Mouse (Mus musculus) stomach, postnatal 0 days (tissue): ENCODE results near the gene Sele. TPM values are rescaled to one million over a fixed set of nuclear protein-coding genes. Genes with fewer than 3 reads are reported as not detected.

Source experiments
- ATAC-seq: fragments of 200-750 bp; cut with Nextera tagmentation; 2 replicates; pipeline ENCODE4 v1.8.0; 2017; ENCODE audit not compliant: low FRiP score, low TSS enrichment
- DNase-seq: peaks from one replicate; pipeline ENCODE4 v3.0.0-alpha.2; 2016; ENCODE audit warnings: low spot score
- H3K27ac ChIP-seq: fragments of 300-500 bp; sonication (generic); replicated peaks from 2 replicates; pipeline ENCODE4 v1.5.1; 2014; ENCODE audit warnings: mild to moderate bottlenecking, control low read depth
- H3K27me3 ChIP-seq: fragments of 300-500 bp; sonication (generic); 2 replicates; pipeline ENCODE4 v1.6.1; 2014; ENCODE audit warnings: low read length; ENCODE audit not compliant: control insufficient read depth, insufficient read depth
- H3K36me3 ChIP-seq: fragments of 300-500 bp; sonication (generic); 2 replicates; pipeline ENCODE4 v1.6.1; 2014; ENCODE audit warnings: low read length, mixed read lengths; ENCODE audit not compliant: control insufficient read depth, insufficient read depth
- H3K4me1 ChIP-seq: fragments of 300-500 bp; sonication (generic); replicated peaks from 2 replicates; pipeline ENCODE4 v1.6.1; 2014; ENCODE audit warnings: antibody characterized with exemption; ENCODE audit not compliant: control insufficient read depth, insufficient read depth
- H3K4me2 ChIP-seq: fragments of 300-500 bp; sonication (generic); replicated peaks from 2 replicates; pipeline ENCODE4 v1.6.1; 2014; ENCODE audit warnings: low read depth, mild to moderate bottlenecking, control low read depth, moderate library complexity
- H3K4me3 ChIP-seq: fragments of 300-500 bp; sonication (generic); 2 replicates; pipeline ENCODE4 v1.5.1; 2014; ENCODE audit warnings: low read depth, low read length, control low read depth
- H3K9ac ChIP-seq: fragments of 300-500 bp; sonication (generic); 2 replicates; pipeline ENCODE4 v1.6.1; 2014; ENCODE audit warnings: mild to moderate bottlenecking, low read length, control low read depth, mixed read lengths
- H3K9me3 ChIP-seq: fragments of 300-500 bp; sonication (generic); 2 replicates; pipeline ENCODE4 v1.6.1; 2016; ENCODE audit warnings: low read length; ENCODE audit not compliant: control insufficient read depth
- CTCF ChIP-seq: IDR thresholded peaks from 2 replicates; pipeline ENCODE4 v1.5.1; 2016; ENCODE audit warnings: antibody characterized with exemption, low read depth, mild to moderate bottlenecking, moderate library complexity
- EP300 ChIP-seq: optimal IDR thresholded peaks from 2 replicates; pipeline ENCODE3; 2016; ENCODE audit warnings: antibody characterized with exemption
- WGBS: fragments of 180-500 bp; shearing (Covaris S2); extraction: QIAGEN DNeasy Blood & Tissue Kit; methylation state at CpG from one replicate; pipeline ENCODE4 v1.1.7; 2014; 5-methylcytosine and 5-hydroxymethylcytosine counted together
- polyA plus RNA-seq: library from polyadenylated mRNA; unstranded; fragments of >200 nt; fragmentation: Nextera tagmentation; extraction: Ambion mirVana; gene quantifications from 2 replicates; pipeline ENCODE4 v1.2.1, GENCODE M21; 2015

Sele gene
- polyA plus RNA-seq, 1 experiment from 2014 or later, result 0.04 TPM

DNA sequence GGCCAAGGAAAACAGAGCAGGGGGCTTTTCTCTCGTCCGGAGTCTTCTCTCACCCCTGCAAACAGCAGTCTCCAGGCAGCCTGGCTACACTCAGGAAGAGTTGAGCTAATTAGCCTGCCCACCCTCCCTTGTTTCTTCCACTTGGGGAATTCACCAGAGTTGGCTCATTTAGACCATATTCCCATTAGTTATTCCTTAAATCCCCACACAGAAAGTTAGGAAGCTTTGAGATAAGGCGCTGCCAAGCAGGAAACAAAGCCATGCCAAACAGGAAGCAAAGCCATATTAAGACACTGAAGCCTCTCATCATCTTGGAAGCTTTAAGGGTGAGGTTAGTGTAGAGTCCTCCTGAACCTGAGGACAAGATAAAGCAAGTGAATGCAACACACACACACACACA lies 4.5 kb upstream of the Sele start:
- Histone ChIP-seq H3K4me2 (no peak overlapping the region), H3K27me3 (no peaks in the 10 kb centered on the region), H3K27ac (no peak overlapping the region), H3K36me3 (no peaks in the 10 kb centered on the region), H3K4me1 (no peaks in the 10 kb centered on the region), H3K9me3 (no peaks in the 10 kb centered on the region), H3K4me3 (no peak overlapping the region), H3K9ac (no peak overlapping the region)
- 57% methylated on average over 3 of the region's 3 CpGs for WGBS
- DNase-seq, result no peak
- no peak for ATAC-seq
- TF ChIP-seq EP300 (no peak), CTCF (no peak)

DNA sequence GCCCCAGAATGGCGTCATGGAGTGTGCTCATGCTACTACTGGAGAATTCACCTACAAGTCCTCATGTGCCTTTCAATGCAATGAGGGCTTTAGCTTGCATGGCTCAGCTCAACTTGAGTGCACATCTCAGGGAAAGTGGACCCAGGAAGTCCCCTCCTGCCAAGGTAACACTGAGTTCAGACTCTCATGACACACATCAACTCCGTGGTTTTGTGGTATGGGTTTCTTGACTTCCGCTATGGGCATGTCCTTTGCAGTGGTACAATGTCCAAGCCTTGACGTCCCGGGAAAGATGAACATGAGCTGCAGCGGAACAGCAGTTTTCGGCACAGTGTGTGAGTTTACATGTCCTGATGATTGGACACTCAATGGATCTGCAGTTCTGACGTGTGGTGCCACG lies 5.5 kb downstream of the Sele start:
- Histone ChIP-seq H3K4me1 (no peaks in the 10 kb centered on the region), H3K36me3 (no peaks in the 10 kb centered on the region), H3K27me3 (no peaks in the 10 kb centered on the region), H3K9me3 (no peaks in the 10 kb centered on the region), H3K4me2 (no peak overlapping the region), H3K27ac (no peak overlapping the region), H3K4me3 (no peak overlapping the region), H3K9ac (no peak overlapping the region)
- DNase-seq (no peak), ATAC-seq (no peak)
- WGBS, result 93% methylated on average over 9 of the region's 9 CpGs
- TF ChIP-seq CTCF (no peak), EP300 (no peak)

DNA sequence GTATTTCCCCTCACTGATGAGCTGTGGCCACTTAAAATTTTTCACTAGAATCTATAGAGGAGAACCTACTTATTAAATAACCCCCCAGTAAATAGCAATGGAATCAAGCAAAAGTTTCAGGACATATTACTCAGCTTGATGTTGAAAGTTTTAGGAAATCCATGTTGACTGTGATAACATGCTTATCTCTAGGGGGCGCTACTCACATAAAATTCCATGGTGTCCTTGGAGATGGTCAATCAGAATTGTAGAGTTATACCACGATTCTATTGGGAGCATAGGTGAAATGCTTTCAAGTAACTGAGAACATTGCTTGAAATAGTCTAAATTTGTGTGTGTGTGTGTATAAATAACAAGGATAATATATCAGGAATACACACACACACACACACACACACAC lies 6.8 kb downstream of the Sele start:
- H3K4me3 ChIP-seq, result no peak overlapping the region
- H3K36me3 ChIP-seq, result no peaks in the 10 kb centered on the region
- H3K9ac ChIP-seq, result no peak overlapping the region
- no peaks in the 10 kb centered on the region for H3K27me3 ChIP-seq
- ATAC-seq (no peak), DNase-seq (no peak)
- WGBS, result 46% methylated on average over 2 of the region's 2 CpGs
- H3K9me3 ChIP-seq, result no peaks in the 10 kb centered on the region
- H3K27ac ChIP-seq, result no peak overlapping the region
- TF ChIP-seq CTCF (peak; percentile 40), EP300 (no peak)
- H3K4me2 ChIP-seq, result no peak overlapping the region
- H3K4me1 ChIP-seq, result no peaks in the 10 kb centered on the region

DNA sequence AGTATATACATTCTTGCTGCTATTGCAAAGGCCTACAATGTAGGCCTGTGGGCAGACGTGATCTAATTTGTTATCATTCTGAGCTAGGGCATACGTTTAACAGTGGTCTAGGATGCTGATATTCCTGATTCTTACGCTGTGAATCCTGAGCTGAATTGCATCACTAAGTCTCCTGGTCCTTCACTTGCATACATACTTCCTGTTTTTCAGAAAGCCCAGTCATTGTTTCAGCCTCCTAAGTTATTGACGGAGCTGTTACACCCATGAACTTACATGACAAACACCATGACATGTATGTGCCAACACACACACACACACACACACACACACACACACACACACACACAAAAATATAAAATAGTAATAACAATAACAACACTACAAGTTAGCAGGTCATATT lies 12.0 kb downstream of the Sele start:
- no peaks in the 10 kb centered on the region for H3K9me3 ChIP-seq
- WGBS, result 86% methylated on average over 4 of the region's 4 CpGs

DNA sequence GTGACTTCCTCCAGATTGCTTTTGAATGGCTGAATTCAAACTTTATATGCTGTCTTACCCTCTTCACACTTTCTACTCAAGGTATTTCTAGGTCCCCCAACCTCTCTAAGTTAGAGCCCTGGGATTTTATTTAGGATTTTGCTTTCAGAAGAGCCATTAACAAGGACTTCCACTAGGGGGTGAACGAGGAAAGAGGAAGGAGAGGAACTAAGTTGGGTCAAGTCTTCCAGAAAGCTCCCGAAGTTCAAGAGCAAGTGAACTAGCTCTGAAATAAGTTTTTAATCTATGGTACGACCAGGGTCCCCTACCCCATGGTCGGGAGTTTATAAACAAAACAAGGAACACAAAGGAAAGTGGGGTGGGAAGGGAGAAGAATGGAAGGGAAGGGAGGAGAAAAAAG lies 13.2 kb downstream of the Sele start:
- DNase-seq, result no peak
- Histone ChIP-seq H3K9me3 (no peaks in the 10 kb centered on the region), H3K9ac (no peak overlapping the region), H3K4me1 (no peaks in the 10 kb centered on the region), H3K4me2 (no peak overlapping the region), H3K4me3 (no peak overlapping the region), H3K36me3 (no peaks in the 10 kb centered on the region), H3K27me3 (no peaks in the 10 kb centered on the region), H3K27ac (no peak overlapping the region)
- TF ChIP-seq CTCF (peak; percentile 78), EP300 (no peak)
- 26% methylated on average over 4 of the region's 4 CpGs for WGBS
- ATAC-seq, result no peak

More for the DNA sequence above, 12.0 kb downstream of the Sele start:
- H3K4me2 ChIP-seq, result no peak overlapping the region
- ATAC-seq, result no peak
- no peak for DNase-seq
- TF ChIP-seq CTCF, result no peak
- no peak for TF ChIP-seq EP300
- no peaks in the 10 kb centered on the region for H3K27me3 ChIP-seq
- no peak overlapping the region for H3K27ac ChIP-seq
- no peaks in the 10 kb centered on the region for H3K4me1 ChIP-seq
- H3K36me3 ChIP-seq, result no peaks in the 10 kb centered on the region
- no peak overlapping the region for H3K9ac ChIP-seq
- H3K4me3 ChIP-seq, result no peak overlapping the region

DNA sequence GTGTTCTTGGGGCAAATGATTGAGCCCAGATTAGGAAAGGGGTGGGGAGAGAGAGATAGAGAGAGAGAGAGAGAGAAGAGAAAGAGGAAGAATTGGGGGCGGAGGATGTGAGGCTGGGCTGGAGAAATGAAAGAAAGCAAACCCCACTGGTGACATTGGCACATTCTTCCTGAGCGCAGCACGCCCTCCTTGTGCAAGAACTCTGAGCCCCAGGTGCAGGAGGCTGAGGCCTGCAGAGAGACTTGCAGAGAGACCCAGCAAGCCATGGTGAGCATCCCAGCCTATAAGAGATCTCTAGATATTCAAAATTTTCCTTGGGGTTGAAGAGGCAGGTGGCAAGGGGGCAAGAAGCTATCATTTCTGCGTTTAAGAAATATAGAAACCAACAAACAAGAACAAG lies 13.9 kb downstream of the Sele start, which contains the start of gene Sell:
Sell (plus strand) TSS at position 58 of the 400 bp plus-strand sequence.
- Histone ChIP-seq H3K27me3 (no peaks in the 10 kb centered on the region), H3K9me3 (no peaks in the 10 kb centered on the region), H3K4me2 (no peak within 1 kb of the TSS), H3K9ac (no peak within 1 kb of the TSS), H3K4me3 (no peak within 1 kb of the TSS), H3K36me3 (no peaks in the 10 kb centered on the region), H3K4me1 (no peaks in the 10 kb centered on the region), H3K27ac (no peak within 1 kb of the TSS)
- DNase-seq (no peak), ATAC-seq (no peak)
- TF ChIP-seq EP300 (no peak), CTCF (no peak)
- 68% methylated on average over 4 of the region's 4 CpGs for WGBS
